Mouse (Mus musculus): ENCODE data around the gene 1700017D01Rik.

DNA sequence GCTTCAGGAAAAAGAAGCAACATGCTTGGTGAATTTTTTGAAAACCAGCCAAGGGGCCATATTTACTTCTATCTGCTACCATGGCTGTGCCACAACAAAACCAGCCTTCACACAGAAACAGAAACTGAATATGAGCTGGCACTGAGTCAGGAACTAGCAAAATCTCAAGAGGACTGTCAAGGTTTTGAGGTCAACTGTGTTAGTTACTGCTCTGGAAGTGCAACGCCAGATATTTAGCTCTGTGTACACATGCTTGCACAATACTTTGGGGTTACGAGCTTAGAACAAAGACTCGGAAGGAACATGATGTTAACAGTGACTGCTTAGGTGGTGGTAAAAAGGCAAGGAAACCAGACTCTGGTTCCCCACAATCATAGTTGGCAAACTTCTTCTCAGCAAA lies 22.9 kb downstream of the 1700017D01Rik start:
- TF ChIP-seq POLR2A (IDR thresholded peaks at IDR 0.05; ENCODE audit: insufficient read depth, low read depth, low read length): no peak
- TF ChIP-seq CTCF (IDR thresholded peaks at IDR 0.05): no peak
